Mouse (Mus musculus): ENCODE measurements around the gene Csf2rb2. TPM values are rescaled to one million over a fixed set of nuclear protein-coding genes. Genes with fewer than 3 reads are reported as not detected.

The Csf2rb2 gene
- polyA plus RNA-seq, 1 experiment from 2014 or later = 0.11 TPM

Small RNA genes within 50 kb of the gene (microRNA-seq; reads per million reads assigned to microRNA genes)
- gene Mir7676-1 = not detected
- gene Mir7676-2 = not detected

Other genes with a start within 250 kb of the Csf2rb2 start
- gene Cacng2, start 185.7 kb downstream of the Csf2rb2 start, polyA plus RNA-seq (2014; fragmentation: Nextera tagmentation; extraction: Ambion mirVana) = 12.4 and 21.0 TPM in 2 replicates
- gene Ift27, start 131.6 kb downstream of the Csf2rb2 start, polyA plus RNA-seq (2014; fragmentation: Nextera tagmentation; extraction: Ambion mirVana) = 103 and 105 TPM in 2 replicates
- gene Pvalb, start 99.3 kb downstream of the Csf2rb2 start, polyA plus RNA-seq (2014; fragmentation: Nextera tagmentation; extraction: Ambion mirVana) = 0.56 and 5.2 TPM in 2 replicates
- gene Ncf4, start 60.9 kb downstream of the Csf2rb2 start, polyA plus RNA-seq (2014; fragmentation: Nextera tagmentation; extraction: Ambion mirVana) = 1.5 TPM in 2 replicates
- 0.53 and 0.56 TPM in 2 replicates for gene Csf2rb, start 20.0 kb upstream of the Csf2rb2 start, polyA plus RNA-seq (2014; fragmentation: Nextera tagmentation; extraction: Ambion mirVana)
- not detected in 2 replicates for gene Tex33, start 90.2 kb upstream of the Csf2rb2 start, polyA plus RNA-seq (2014; fragmentation: Nextera tagmentation; extraction: Ambion mirVana)
- 16.0 and 20.3 TPM in 2 replicates for gene Tst, start 100.2 kb upstream of the Csf2rb2 start, polyA plus RNA-seq (2014; fragmentation: Nextera tagmentation; extraction: Ambion mirVana)
- gene Mpst, start 100.7 kb upstream of the Csf2rb2 start, polyA plus RNA-seq (2014; fragmentation: Nextera tagmentation; extraction: Ambion mirVana) = 3.7 and 4.2 TPM in 2 replicates
- 141 and 157 TPM in 2 replicates for gene Kctd17, start 122.8 kb upstream of the Csf2rb2 start, polyA plus RNA-seq (2014; fragmentation: Nextera tagmentation; extraction: Ambion mirVana)
- 0.78 TPM in 1 of 2 replicates, not detected in the other for gene Tmprss6, start 162.9 kb upstream of the Csf2rb2 start, polyA plus RNA-seq (2014; fragmentation: Nextera tagmentation; extraction: Ambion mirVana)
- gene Il2rb, start 189.6 kb upstream of the Csf2rb2 start, polyA plus RNA-seq (2014; fragmentation: Nextera tagmentation; extraction: Ambion mirVana) = 0.11 and 0.24 TPM in 2 replicates
- 6.0 and 8.5 TPM in 2 replicates for gene C1qtnf6, start 225.7 kb upstream of the Csf2rb2 start, polyA plus RNA-seq (2014; fragmentation: Nextera tagmentation; extraction: Ambion mirVana)
- gene Sstr3, start 239.0 kb upstream of the Csf2rb2 start, polyA plus RNA-seq (2014; fragmentation: Nextera tagmentation; extraction: Ambion mirVana) = 0.14 and 0.67 TPM in 2 replicates

Data from neural tube, embryonic 14.5 days (tissue).